Mouse (Mus musculus): ENCODE measurements at regions not wholly inside any gene's neighbourhood (a gene's known extent, or its start where the extent isn't known, plus 50 kb on each side); places are given as distances from the start of the nearest gene placed in this dataset.

- TF ChIP-seq HCFC1 (IDR thresholded peaks at IDR 0.05; ENCODE audit: borderline replicate concordance, insufficient read depth, low read length), result no peak
- TF ChIP-seq ZC3H11A (IDR thresholded peaks at IDR 0.05; ENCODE audit: borderline replicate concordance, low read depth, low read length), result no peak
- TF ChIP-seq CHD2 (IDR thresholded peaks at IDR 0.05; ENCODE audit: low read depth, low read length), result no peak
Measured at GRCm38 (mm10) chr1:10794074-10794783, 619.7 kb upstream of the A830018L16Rik start.
